Mouse (Mus musculus): ENCODE results near the gene Apobec2.

GRCm38 (mm10) chr17:48388666-48389065, 44.1 kb downstream of the Apobec2 start:
- TF ChIP-seq CTCF (IDR thresholded peaks at IDR 0.05; ENCODE audit: low read depth, low read length), result no peak
- TF ChIP-seq TAL1 (conservative IDR thresholded peaks at IDR 0.05; ENCODE audit: low read depth, low read length), result no peak
- TF ChIP-seq GATA1 (IDR thresholded peaks at IDR 0.05; ENCODE audit: borderline replicate concordance, low read length), result no peak

Measured in G1E (cell line).